ENCODE assay signal across 9 mouse cellular contexts in genomic region chr9:44288076-44288958, GRCm38 (mm10). TPM values are rescaled to one million over a fixed set of nuclear protein-coding genes. Genes with fewer than 3 reads are reported as not detected.
A peak's percentile ranks its signal among the peaks of the same experiment; 100 is the strongest.
DNase-seq lines count a peak whose midpoint lies in the region; ATAC-seq and TF ChIP-seq lines count a peak whose summit lies in the region.
"Had no signal": no experiment of that assay in that cellular context is flagged by ENCODE, and none has a peak within 500 bp of the region (broad histone marks: within the 10 kb centered on the region; RNA-seq: fewer than 3 reads in every experiment).

Gene Abcg4 (minus strand): TSS chr9:44288615.

- no peaks in the 10 kb centered on the region for H3K9me3 ChIP-seq in kidney, embryonic 15.5 days (replicated peaks)
- no peaks in the 10 kb centered on the region; the same call in 1 of the 2 replicates for H3K9me3 ChIP-seq in forebrain, embryonic 10.5 days
- no peaks in the 10 kb centered on the region for H3K9me3 ChIP-seq in hindbrain, postnatal 0 days (ENCODE audit: low read length)
- H3K9me3 ChIP-seq in limb, embryonic 15.5 days: no peaks in the 10 kb centered on the region
- H3K9me3 ChIP-seq in neural tube, embryonic 13.5 days: no peaks in the 10 kb centered on the region

- H3K4me2 ChIP-seq in kidney, embryonic 15.5 days: peak within 1 kb of the TSS; percentile 95
- peak within 1 kb of the TSS; percentile 91 for H3K4me2 ChIP-seq in hindbrain, postnatal 0 days (ENCODE audit: low read depth, low read length)
- peak within 1 kb of the TSS; percentile 93 for H3K4me2 ChIP-seq in limb, embryonic 15.5 days
- H3K4me2 ChIP-seq in neural tube, embryonic 13.5 days: peak within 1 kb of the TSS; percentile 94

- peaks cover 24% of the 10 kb centered on the region for H3K4me1 ChIP-seq in kidney, embryonic 15.5 days
- H3K4me1 ChIP-seq in forebrain, embryonic 10.5 days: peaks cover 39% of the 10 kb centered on the region
- peaks cover 18% of the 10 kb centered on the region; the same call in 1 of the 2 replicates for H3K4me1 ChIP-seq in hindbrain, postnatal 0 days (ENCODE audit: insufficient read depth, low read length)
- peaks cover 26% of the 10 kb centered on the region for H3K4me1 ChIP-seq in limb, embryonic 15.5 days
- peaks cover 32% of the 10 kb centered on the region for H3K4me1 ChIP-seq in neural tube, embryonic 13.5 days (replicated peaks)

- peaks cover 34% of the 10 kb centered on the region for H3K36me3 ChIP-seq in kidney, embryonic 15.5 days
- H3K36me3 ChIP-seq in forebrain, embryonic 10.5 days (replicated peaks): peaks cover 38% of the 10 kb centered on the region
- H3K36me3 ChIP-seq in hindbrain, postnatal 0 days (ENCODE audit: insufficient read depth, low read length): peaks cover 6% of the 10 kb centered on the region; the same call in 1 of the 2 replicates
- peaks cover 28% of the 10 kb centered on the region for H3K36me3 ChIP-seq in limb, embryonic 15.5 days
- peaks cover 29% of the 10 kb centered on the region for H3K36me3 ChIP-seq in neural tube, embryonic 13.5 days

- H3K4me3 ChIP-seq in kidney, embryonic 15.5 days (replicated peaks): peak within 1 kb of the TSS; percentile 64
- peak within 1 kb of the TSS; percentile 64 for H3K4me3 ChIP-seq in forebrain, embryonic 10.5 days
- H3K4me3 ChIP-seq in hindbrain, postnatal 0 days (ENCODE audit: low read length): peak within 1 kb of the TSS; percentile 89
- peak within 1 kb of the TSS; percentile 64 for H3K4me3 ChIP-seq in limb, embryonic 15.5 days
- H3K4me3 ChIP-seq in neural tube, embryonic 13.5 days: peak within 1 kb of the TSS; percentile 90

- peaks cover 34% of the 10 kb centered on the region for H3K27me3 ChIP-seq in kidney, embryonic 15.5 days
- peaks cover 46% of the 10 kb centered on the region for H3K27me3 ChIP-seq in forebrain, embryonic 10.5 days (ENCODE audit: poor library complexity, severe bottlenecking)
- H3K27me3 ChIP-seq in hindbrain, postnatal 0 days (ENCODE audit: insufficient read depth, low read length): no peaks in the 10 kb centered on the region
- peaks cover 23% of the 10 kb centered on the region; the same call in 1 of the 2 replicates for H3K27me3 ChIP-seq in limb, embryonic 15.5 days
- 0 out of 2 replicates have a peak, but pooled peaks cover 4% of the 10 kb centered on the region for H3K27me3 ChIP-seq in neural tube, embryonic 13.5 days

- no peak within 1 kb of the TSS for H3K27ac ChIP-seq in kidney, embryonic 15.5 days
- peak within 1 kb of the TSS; percentile 81 for H3K27ac ChIP-seq in forebrain, embryonic 10.5 days
- peak within 1 kb of the TSS; percentile 85 for H3K27ac ChIP-seq in hindbrain, postnatal 0 days
- no peak within 1 kb of the TSS for H3K27ac ChIP-seq in limb, embryonic 15.5 days
- peak within 1 kb of the TSS; percentile 84 for H3K27ac ChIP-seq in neural tube, embryonic 13.5 days (replicated peaks)
- H3K27ac ChIP-seq: macrophage had no signal

- H3K9ac ChIP-seq in kidney, embryonic 15.5 days: peak within 1 kb of the TSS; percentile 56
- peak within 1 kb of the TSS; percentile 93 for H3K9ac ChIP-seq in hindbrain, postnatal 0 days (replicated peaks; ENCODE audit: low read length)
- peak within 1 kb of the TSS; percentile 71 for H3K9ac ChIP-seq in limb, embryonic 15.5 days
- peak within 1 kb of the TSS; percentile 93 for H3K9ac ChIP-seq in neural tube, embryonic 13.5 days

- 1% methylated on average over 38 of the region's 38 CpGs for WGBS in kidney, embryonic 15.5 days
- under 1% methylated on average over 38 of the region's 38 CpGs for WGBS in forebrain, embryonic 10.5 days
- under 1% methylated on average over 38 of the region's 38 CpGs for WGBS in hindbrain, postnatal 0 days
- WGBS in limb, embryonic 15.5 days: 1% methylated on average over 38 of the region's 38 CpGs
- WGBS in neural tube, embryonic 13.5 days: under 1% methylated on average over 38 of the region's 38 CpGs

- ATAC-seq in kidney, embryonic 15.5 days (replicated peaks; ENCODE audit: low FRiP score): peak; percentile 75
- ATAC-seq in hindbrain, postnatal 0 days: peak; percentile 73
- ATAC-seq in limb, embryonic 15.5 days (ENCODE audit: insufficient number of reproducible peaks, low FRiP score, low TSS enrichment, low read depth): peak; percentile 12; the same call in 1 of the 2 replicates
- ATAC-seq in neural tube, embryonic 13.5 days (ENCODE audit: low read depth): peak; percentile 82
- no peak for ATAC-seq in monocyte, adult 5-6 weeks (replicated peaks; ENCODE audit: insufficient number of reproducible peaks, low FRiP score, low TSS enrichment, poor library complexity, severe bottlenecking)

- DNase-seq in kidney, postnatal 25 days: no peak
- DNase-seq in c-Kit-negative CD71-positive TER-119-positive erythroid progenitor cells, embryonic 14.5 days (ENCODE audit: low read depth, low spot score): peak; percentile 58
- peak; percentile 49 for DNase-seq in forebrain, embryonic 10.5 days (ENCODE audit: extremely low spot score, low spot score)
- peak; percentile 70 for DNase-seq in hindbrain, postnatal 0 days (ENCODE audit: low spot score)

- no peak for TF ChIP-seq CTCF in hindbrain, postnatal 0 days (IDR thresholded peaks at IDR 0.05; ENCODE audit: low read depth)

RNA-seq across cellular contexts. Expression of gene Abcg4, which starts in this region (rescaled TPM):
- polyA plus RNA-seq in kidney, embryonic 15.5 days (2015; fragmentation: Nextera tagmentation; extraction: Ambion mirVana): 2.5 and 3.4 TPM in 2 replicates
- polyA plus RNA-seq in forebrain, embryonic 10.5 days (2016; fragmentation: Nextera tagmentation; extraction: Ambion mirVana): 5.3 and 7.2 TPM in 2 replicates
- 59.1 and 69.6 TPM in 2 replicates for total RNA-seq in hindbrain, postnatal 0 days (2014; rRNA removed)
- 21.0 and 24.1 TPM in 2 replicates for polyA plus RNA-seq in hindbrain, postnatal 0 days (2015; fragmentation: Nextera tagmentation; extraction: Ambion mirVana)
- polyA plus RNA-seq in limb, embryonic 15.5 days (2015; fragmentation: Nextera tagmentation; extraction: Ambion mirVana): 6.2 and 6.4 TPM in 2 replicates
- polyA plus RNA-seq in neural tube, embryonic 13.5 days (2015; fragmentation: Nextera tagmentation; extraction: Ambion mirVana): 21.1 and 22.5 TPM in 2 replicates
- not detected in 3 replicates for total RNA-seq in monocyte, adult 5-6 weeks (2017)
- polyA plus RNA-seq: macrophage had no signal

Comparison
In these comparisons a context has a peak if more than half of its experiments do, and no peak if none do; other contexts are left out.
1. RNA of gene Abcg4 (total RNA-seq): 59.1 to 69.6 TPM in hindbrain, postnatal 0 days; not detected in monocyte, adult 5-6 weeks; every median in the first group is over 10 times any median in the second.
2. H3K27ac ChIP-seq: peak in forebrain, embryonic 10.5 days (single experiment), hindbrain, postnatal 0 days (single experiment) and neural tube, embryonic 13.5 days (single experiment); none in kidney, embryonic 15.5 days (single experiment) and limb, embryonic 15.5 days (single experiment).
3. DNase-seq: peak in c-Kit-negative CD71-positive TER-119-positive erythroid progenitor cells, embryonic 14.5 days (single experiment), forebrain, embryonic 10.5 days (single experiment) and hindbrain, postnatal 0 days (single experiment); none in kidney, postnatal 25 days (0 of 2).
4. Peak in every context shown above with its lines, with median percentiles within 50 percentile points of each other: H3K4me2 ChIP-seq, H3K4me3 ChIP-seq and H3K9ac ChIP-seq.